In genomic region chr11:69156800-69157199, GRCm38 (mm10) we compare ENCODE assay signal across 8 mouse cellular contexts. TPM values are rescaled to one million over a fixed set of nuclear protein-coding genes. Genes with fewer than 3 reads are reported as not detected.
DNase-seq lines count a peak whose midpoint lies in the region; ATAC-seq and TF ChIP-seq lines count a peak whose summit lies in the region.
"Had no signal": no experiment of that assay in that cellular context is flagged by ENCODE, and none has a peak within 500 bp of the region (broad histone marks: within the 10 kb centered on the region; RNA-seq: fewer than 3 reads in every experiment).

TSS of gene Alox12b (plus strand) at chr11:69156989.

- H3K4me1 ChIP-seq in hindbrain, embryonic 11.5 days (replicated peaks; ENCODE audit: control insufficient read depth, insufficient read depth, low read length): 0 out of 2 replicates have a peak, but pooled peaks cover 4% of the 10 kb centered on the region
- peaks cover 3% of the 10 kb centered on the region; the same call in 1 of the 2 replicates for H3K4me1 ChIP-seq in midbrain, postnatal 0 days (ENCODE audit: insufficient read depth, low read length)

- peak within 1 kb of the TSS; percentile 24 for H3K27ac ChIP-seq in left cerebral cortex, adult 2 months
- H3K27ac ChIP-seq in hindbrain, embryonic 11.5 days (ENCODE audit: low read depth, low read length): no peak within 1 kb of the TSS
- no peak within 1 kb of the TSS for H3K27ac ChIP-seq in midbrain, postnatal 0 days (ENCODE audit: low read depth, low read length)
- H3K27ac ChIP-seq: liver, embryonic 15.5 days had no signal

- DNase-seq in left cerebral cortex, adult 2 months (ENCODE audit: extremely low spot score in 1 of 2, low spot score in 2 of 2): peak in 1 of 2 experiments; percentile 43
- DNase-seq in left cerebral cortex, adult 8-10 months (ENCODE audit: low spot score in 2 of 2): no peak
- DNase-seq in embryo, embryonic 9.5 days (ENCODE audit: extremely low spot score): peak; percentile 23
- DNase-seq in hindbrain, embryonic 11.5 days (ENCODE audit: low spot score): peak; percentile 67
- DNase-seq in midbrain, postnatal 0 days (ENCODE audit: low spot score): peak; percentile 54
- no peak for DNase-seq in urinary bladder, postnatal 10 days (ENCODE audit: low spot score)
- DNase-seq in heart, adult 18-20 months: no peak

- no peaks in the 10 kb centered on the region for H3K36me3 ChIP-seq in hindbrain, embryonic 11.5 days (ENCODE audit: control insufficient read depth, insufficient read depth, low read length)
- no peaks in the 10 kb centered on the region for H3K36me3 ChIP-seq in midbrain, postnatal 0 days (ENCODE audit: insufficient read depth, low read length)
- H3K36me3 ChIP-seq: liver, embryonic 15.5 days had no signal

- no peaks in the 10 kb centered on the region for H3K9me3 ChIP-seq in hindbrain, embryonic 11.5 days (ENCODE audit: control insufficient read depth, low read length)
- no peaks in the 10 kb centered on the region for H3K9me3 ChIP-seq in midbrain, postnatal 0 days (ENCODE audit: low read length)
- H3K9me3 ChIP-seq: liver, embryonic 15.5 days had no signal

- WGBS in hindbrain, embryonic 11.5 days: 5% methylated on average over 16 of the region's 18 CpGs
- WGBS in midbrain, postnatal 0 days: 4% methylated on average over 18 of the region's 18 CpGs

- peaks cover 5% of the 10 kb centered on the region; the same call in 1 of the 2 replicates for H3K27me3 ChIP-seq in hindbrain, embryonic 11.5 days (ENCODE audit: control insufficient read depth, insufficient read depth, low read length)
- H3K27me3 ChIP-seq in midbrain, postnatal 0 days (ENCODE audit: insufficient read depth, low read length): peaks cover 19% of the 10 kb centered on the region; the same call in 1 of the 2 replicates

- intact Hi-C loops in left cerebral cortex, adult 2 months (cut with DNase I): no loop called here

- peak; percentile 54; the same call in 1 of the 2 replicates for ATAC-seq in hindbrain, embryonic 11.5 days (ENCODE audit: low FRiP score)
- ATAC-seq in midbrain, postnatal 0 days (ENCODE audit: low FRiP score): no peak

- peak within 1 kb of the TSS; percentile 44 for H3K4me2 ChIP-seq in hindbrain, embryonic 11.5 days (replicated peaks; ENCODE audit: low read depth, low read length)
- peak within 1 kb of the TSS; percentile 51 for H3K4me2 ChIP-seq in midbrain, postnatal 0 days (ENCODE audit: low read depth, low read length, poor library complexity, severe bottlenecking)
- H3K4me2 ChIP-seq: liver, embryonic 15.5 days had no signal

- H3K9ac ChIP-seq in hindbrain, embryonic 11.5 days (ENCODE audit: low read depth, low read length): no peak within 1 kb of the TSS
- H3K9ac ChIP-seq in midbrain, postnatal 0 days (replicated peaks; ENCODE audit: low read length, poor library complexity, severe bottlenecking): 0 out of 2 replicates have a peak within 1 kb of the TSS, but pooled peaks have one; percentile 42
- H3K9ac ChIP-seq: liver, embryonic 15.5 days had no signal

- no peak for TF ChIP-seq CTCF in left cerebral cortex, adult 2 months (IDR thresholded peaks at IDR 0.05)
- TF ChIP-seq CTCF in midbrain, postnatal 0 days (IDR thresholded peaks at IDR 0.05): no peak

- H3K4me3 ChIP-seq in left cerebral cortex, adult 2 months: peak within 1 kb of the TSS; percentile 26
- peak within 1 kb of the TSS; percentile 10 for H3K4me3 ChIP-seq in hindbrain, embryonic 11.5 days (ENCODE audit: low read depth, low read length)
- peak within 1 kb of the TSS; percentile 23 for H3K4me3 ChIP-seq in midbrain, postnatal 0 days (ENCODE audit: low read depth, low read length)
- H3K4me3 ChIP-seq: liver, embryonic 15.5 days had no signal

RNA-seq across cellular contexts. Expression of gene Alox12b, which starts in this region (rescaled TPM):
- 1 to 10 TPM; 8.7 to 9.8 TPM for total RNA-seq in left cerebral cortex, adult 2 months (2021)
- 1 to 10 TPM; 5.7 to 8.9 (median 7.7) TPM for total RNA-seq in left cerebral cortex, adult 8-10 months (2022)
- polyA plus RNA-seq in hindbrain, embryonic 11.5 days (2014; fragmentation: Nextera tagmentation; extraction: Ambion mirVana): 0.06 and 0.20 TPM in 2 replicates
- 1.0 and 1.5 TPM in 2 replicates for total RNA-seq in midbrain, postnatal 0 days (2014; rRNA removed)
- polyA plus RNA-seq in midbrain, postnatal 0 days (2015; fragmentation: Nextera tagmentation; extraction: Ambion mirVana): 0.67 and 0.91 TPM in 2 replicates
- total RNA-seq in heart, adult 18-20 months (2021): not detected
- polyA plus RNA-seq: liver, embryonic 15.5 days had no signal

Comparison
In these comparisons a context has a peak if more than half of its experiments do, and no peak if none do; other contexts are left out.
1. Peak in DNase-seq, ATAC-seq, H3K4me3 ChIP-seq and H3K4me2 ChIP-seq in hindbrain, embryonic 11.5 days; RNA of the gene not detected or under 1 TPM.
2. DNase-seq: peak in embryo, embryonic 9.5 days (single experiment) and midbrain, postnatal 0 days (single experiment); none in left cerebral cortex, adult 8-10 months (0 of 2), urinary bladder, postnatal 10 days (single experiment) and heart, adult 18-20 months (0 of 2).
3. Peak in every context shown above with its lines, with median percentiles within 50 percentile points of each other: H3K4me3 ChIP-seq.